8 mouse cellular contexts compared by ENCODE assay signal in the genomic region with DNA sequence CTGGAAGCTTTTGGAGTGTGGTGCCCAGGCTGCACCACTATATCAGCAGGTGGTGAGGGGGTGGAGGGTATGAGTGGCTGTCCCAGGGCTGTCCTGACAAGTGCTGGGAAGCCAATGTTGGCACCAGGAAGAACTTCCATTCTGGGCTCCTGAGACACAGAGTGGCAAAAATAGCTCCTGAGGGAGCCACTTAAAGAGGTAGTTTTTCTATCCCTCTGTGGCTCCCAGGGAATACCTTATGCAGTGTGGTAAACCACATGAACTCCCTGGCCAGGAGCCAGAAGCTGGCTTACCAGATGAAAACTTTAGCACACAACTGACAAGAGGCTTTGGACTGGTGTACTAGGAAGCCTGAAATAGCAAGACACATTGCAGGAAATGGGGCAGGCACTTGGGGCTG. TPM values are rescaled to one million over a fixed set of nuclear protein-coding genes. Genes with fewer than 3 reads are reported as not detected.
DNase-seq lines count a peak whose midpoint lies in the region; ATAC-seq and TF ChIP-seq lines count a peak whose summit lies in the region.

No protein-coding gene starts in this region.

- no peak overlapping the region for H3K4me3 ChIP-seq in hindbrain, embryonic 12.5 days
- no peak overlapping the region for H3K4me3 ChIP-seq in forebrain, embryonic 13.5 days

- H3K9me3 ChIP-seq in hindbrain, embryonic 12.5 days (replicated peaks), result no peaks in the 10 kb centered on the region
- H3K9me3 ChIP-seq in forebrain, embryonic 13.5 days (replicated peaks), result no peaks in the 10 kb centered on the region; the same call in 1 of the 2 replicates

- intact Hi-C loops in left cerebral cortex, postnatal 10 days (cut with DNase I), result no loop called here

- POLR2A ChIA-PET in Patski (lab: Charles Lee), result no interaction called here

- no peak for TF ChIP-seq CTCF in Patski (IDR thresholded peaks at IDR 0.05)

- no peak overlapping the region for H3K27ac ChIP-seq in hindbrain, embryonic 12.5 days
- no peak overlapping the region for H3K27ac ChIP-seq in forebrain, embryonic 13.5 days

- H3K4me1 ChIP-seq in hindbrain, embryonic 12.5 days, result peaks cover 6% of the 10 kb centered on the region
- H3K4me1 ChIP-seq in forebrain, embryonic 13.5 days, result peaks cover 7% of the 10 kb centered on the region

- no peaks in the 10 kb centered on the region for H3K36me3 ChIP-seq in hindbrain, embryonic 12.5 days
- H3K36me3 ChIP-seq in forebrain, embryonic 13.5 days (ENCODE audit: poor library complexity, severe bottlenecking), result no peaks in the 10 kb centered on the region

- no peak overlapping the region for H3K9ac ChIP-seq in hindbrain, embryonic 12.5 days
- no peak overlapping the region for H3K9ac ChIP-seq in forebrain, embryonic 13.5 days

- no peaks in the 10 kb centered on the region for H3K27me3 ChIP-seq in Patski
- no peaks in the 10 kb centered on the region for H3K27me3 ChIP-seq in hindbrain, embryonic 12.5 days
- H3K27me3 ChIP-seq in forebrain, embryonic 13.5 days, result no peaks in the 10 kb centered on the region

- no peak overlapping the region for H3K4me2 ChIP-seq in hindbrain, embryonic 12.5 days (replicated peaks)
- no peak overlapping the region for H3K4me2 ChIP-seq in forebrain, embryonic 13.5 days

- DNase-seq in cerebellum, postnatal 25 days, result peak; percentile 26 to 54
- DNase-seq in cerebellum, adult 8-10 months, result no peak
- peak; percentile 86 for DNase-seq in Patski (ENCODE audit: low read depth, low spot score)
- peak; percentile 78 for DNase-seq in heart, adult 8-10 months (ENCODE audit: low spot score)
- DNase-seq in left cerebral cortex, postnatal 10 days (ENCODE audit: extremely low spot score in 1 of 2, low spot score in 2 of 2), result peak; percentile 65 to 69
- no peak for DNase-seq in retina, embryonic 14.5 days (ENCODE audit: low spot score)

- peak; percentile 90 for ATAC-seq in Patski
- ATAC-seq in hindbrain, embryonic 12.5 days (ENCODE audit: low FRiP score), result no peak
- no peak for ATAC-seq in forebrain, embryonic 13.5 days

- CTCF ChIA-PET in Patski (lab: Charles Lee), result interaction anchor here (1.0 to 1.3 kb wide), 6 partner anchors 12 to 42 kb away, joined by 3 read pairs; no protein-coding TSS in a partner anchor

- in situ Hi-C loops in Patski (cut with MboI; ENCODE audit: low pct_unique_long_range_greater_than_20kb), result no loop called here

RNA-seq across cellular contexts. Expression of a gene that starts 47.5 kb away (rescaled TPM):
- 0.65 TPM for polyA plus RNA-seq in Patski (2021)
- total RNA-seq in heart, adult 8-10 months (2022), result 1 to 10 TPM; 1.5 to 2.4 (median 1.7) TPM
- total RNA-seq in left cerebral cortex, postnatal 10 days (2021), result 1 to 10 TPM; 2.3 to 2.8 TPM
- polyA plus RNA-seq in hindbrain, embryonic 12.5 days (2016; fragmentation: Nextera tagmentation; extraction: Ambion mirVana), result 0.07 and 0.39 TPM in 2 replicates
- 0.28 and 0.30 TPM in 2 replicates for polyA plus RNA-seq in forebrain, embryonic 13.5 days (2015; fragmentation: Nextera tagmentation; extraction: Ambion mirVana)

Comparison
In these comparisons a context has a peak if more than half of its experiments do, and no peak if none do; other contexts are left out.
1. DNase-seq: peak in cerebellum, postnatal 25 days (2 of 2), Patski (single experiment), heart, adult 8-10 months (single experiment) and left cerebral cortex, postnatal 10 days (2 of 2); none in cerebellum, adult 8-10 months (single experiment) and retina, embryonic 14.5 days (single experiment).